Mouse (Mus musculus): ENCODE results near the gene Zmym1. TPM values are rescaled to one million over a fixed set of nuclear protein-coding genes. Genes with fewer than 3 reads are reported as not detected.

The Zmym1 gene
- total and polyA plus RNA-seq, 3 experiments, result 13.2 to 17.6 TPM; not detected in 1

- no peak overlapping the region for H3K4me3 ChIP-seq (ENCODE audit: control insufficient read depth in 1 of 2, insufficient read depth in 1 of 2, low read depth in 2 of 2, low read length in 2 of 2)
- no peak for DNase-seq (ENCODE audit: low read depth, low spot score)
- H3K9ac ChIP-seq (ENCODE audit: control insufficient read depth, low read depth, low read length, poor library complexity, severe bottlenecking), result no peak overlapping the region
- H3K79me2 ChIP-seq (ENCODE audit: control insufficient read depth, insufficient read depth, low read length, poor library complexity), result peaks cover 3% of the 10 kb centered on the region; the same call in 1 of the 2 replicates
- no peak overlapping the region for H3K27ac ChIP-seq (ENCODE audit: control insufficient read depth, low read depth, low read length)
- H3K4me1 ChIP-seq (ENCODE audit: control insufficient read depth in 1 of 2, insufficient read depth in 2 of 2, low read length in 2 of 2), result no peaks in the 10 kb centered on the region
- H3K27me3 ChIP-seq (ENCODE audit: control insufficient read depth in 1 of 2, insufficient read depth in 2 of 2, low read length in 2 of 2), result no peaks in the 10 kb centered on the region
- no peaks in the 10 kb centered on the region for H3K9me3 ChIP-seq (replicated peaks; ENCODE audit: insufficient read depth, low read length)
- TF ChIP-seq POLR2AphosphoS2 (IDR thresholded peaks at IDR 0.05; ENCODE audit: low read length) (peak; percentile 7; the same call in 1 of the 2 replicates), CTCF (IDR thresholded peaks at IDR 0.05 in 2 of 3, conservative IDR thresholded peaks at IDR 0.05 in 1 of 3; ENCODE audit: control insufficient read depth in 1 of 3, insufficient read depth in 1 of 3, low read depth in 2 of 3, low read length in 3 of 3, poor library complexity in 1 of 3, severe bottlenecking in 1 of 3) (no peak), NELFE (IDR thresholded peaks at IDR 0.05; ENCODE audit: low read depth, low read length) (0 out of 2 replicates have a peak, but pooled peaks have one; percentile 15)
- H3K36me3 ChIP-seq (ENCODE audit: control insufficient read depth in 1 of 2, insufficient read depth in 2 of 2, low read length in 2 of 2), result peaks cover 4 to 29% of the 10 kb centered on the region in 2 experiments
Observed at GRCm38 (mm10) chr4:127038828-127039349, 22.1 kb downstream of the Zmym1 start.

DNA sequence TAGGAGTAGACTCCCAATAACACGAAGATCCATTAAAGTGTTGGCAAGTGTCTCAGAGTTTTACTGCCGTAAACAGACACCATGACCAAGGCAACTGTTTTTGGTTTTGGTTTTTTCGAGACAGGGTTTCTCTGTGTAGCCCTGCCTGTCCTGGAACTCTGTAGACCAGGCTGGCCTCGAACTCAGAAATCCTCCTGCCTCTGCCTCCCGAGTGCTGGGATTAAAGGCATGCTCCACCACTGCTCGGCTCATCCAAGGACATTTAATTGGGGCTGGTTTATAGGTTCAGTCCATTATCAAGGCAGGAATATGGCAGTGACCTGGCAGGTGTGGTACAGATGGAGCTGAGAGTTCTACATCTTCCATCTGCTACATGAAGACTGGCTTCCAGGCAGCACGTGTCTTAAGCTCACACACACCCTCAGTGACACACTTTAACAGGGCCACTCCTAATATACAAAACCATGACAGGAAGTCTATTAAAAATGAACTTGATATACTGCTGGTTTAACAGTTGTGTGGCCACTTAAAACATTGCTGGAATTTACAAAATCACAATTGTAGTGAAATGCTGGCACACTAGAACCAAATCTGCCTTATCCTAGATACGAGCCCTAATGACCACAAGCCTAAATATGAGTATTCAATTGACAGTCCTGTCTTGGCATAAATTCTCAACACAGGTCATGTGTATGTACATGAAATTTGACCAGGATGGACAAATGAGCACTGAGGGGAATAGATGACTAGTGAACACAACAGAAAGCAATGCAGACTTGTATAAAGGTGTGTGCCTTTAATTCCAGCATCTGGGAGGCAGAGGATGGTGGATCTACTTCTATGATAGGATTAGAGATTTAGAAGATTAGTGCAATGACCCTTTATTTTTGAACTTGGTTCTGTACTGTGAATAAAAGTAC lies 22.8 kb downstream of the Zmym1 start:
- H3K9me3 ChIP-seq (replicated peaks; ENCODE audit: insufficient read depth, low read length), result no peaks in the 10 kb centered on the region
- H3K4me1 ChIP-seq (ENCODE audit: control insufficient read depth in 1 of 2, insufficient read depth in 2 of 2, low read length in 2 of 2), result no peaks in the 10 kb centered on the region

DNA sequence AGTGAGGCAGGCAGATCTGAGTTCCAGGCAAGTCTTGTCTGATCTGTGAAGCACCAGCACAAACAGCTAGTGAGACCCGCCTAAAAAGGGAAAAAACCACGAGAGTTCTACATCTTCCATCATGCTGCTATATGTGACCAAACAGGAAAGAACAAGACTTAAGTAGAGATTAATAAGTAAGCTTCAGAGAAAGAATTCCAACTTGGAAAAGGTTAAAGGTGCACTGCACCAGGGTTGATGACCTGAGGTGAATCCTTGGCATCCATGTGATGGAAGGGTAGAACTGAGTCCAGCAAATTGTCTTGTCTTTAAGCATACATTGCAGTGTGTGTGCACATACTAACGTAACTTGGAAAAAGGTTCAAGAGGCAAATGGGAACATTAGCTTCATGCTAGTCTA lies 23.8 kb downstream of the Zmym1 start:
- TF ChIP-seq KAT2A (conservative IDR thresholded peaks at IDR 0.05; ENCODE audit: low read depth, low read length) (no peak), POLR2A (IDR thresholded peaks at IDR 0.05; ENCODE audit: control insufficient read depth in 1 of 2, insufficient read depth in 1 of 2, low read depth in 1 of 2, low read length in 2 of 2, poor library complexity in 1 of 2) (no peak; a peak in 1 of 4 replicates), ZKSCAN1 (IDR thresholded peaks at IDR 0.05; ENCODE audit: low read depth, low read length) (no peak), GATA1 (IDR thresholded peaks at IDR 0.05; ENCODE audit: low read depth, low read length) (no peak), HCFC1 (IDR thresholded peaks at IDR 0.05; ENCODE audit: low read depth, low read length) (no peak), CHD1 (IDR thresholded peaks at IDR 0.05; ENCODE audit: low read depth, low read length) (no peak), TBP (IDR thresholded peaks at IDR 0.05; ENCODE audit: low read depth, low read length) (no peak), UBTF (IDR thresholded peaks at IDR 0.05; ENCODE audit: borderline replicate concordance, insufficient read depth, low read depth, low read length) (no peak), TAL1 (IDR thresholded peaks at IDR 0.05; ENCODE audit: low read length) (no peak), SMC3 (IDR thresholded peaks at IDR 0.05; ENCODE audit: low read depth, low read length) (no peak), MYB (IDR thresholded peaks at IDR 0.05; ENCODE audit: low read depth, low read length) (no peak), POLR2AphosphoS2 (IDR thresholded peaks at IDR 0.05; ENCODE audit: low read length) (no peak; the same call in none of the 2 replicates), RCOR1 (IDR thresholded peaks at IDR 0.05; ENCODE audit: low read depth, low read length) (no peak), ZNF384 (IDR thresholded peaks at IDR 0.05; ENCODE audit: low read depth, low read length) (no peak), MEF2A (IDR thresholded peaks at IDR 0.05; ENCODE audit: extremely low read depth, insufficient replicate concordance, low read depth, low read length, poor library complexity, severe bottlenecking) (no peak), ELF1 (IDR thresholded peaks at IDR 0.05; ENCODE audit: low read depth, low read length) (no peak), MAX (IDR thresholded peaks at IDR 0.05; ENCODE audit: low read length) (no peak)
- Histone ChIP-seq H3K27me3 (ENCODE audit: control insufficient read depth in 1 of 2, insufficient read depth in 2 of 2, low read length in 2 of 2) (no peaks in the 10 kb centered on the region), H3K36me3 (ENCODE audit: control insufficient read depth in 1 of 2, insufficient read depth in 2 of 2, low read length in 2 of 2) (peaks cover 11 to 41% of the 10 kb centered on the region in 2 experiments), H3K9me3 (replicated peaks; ENCODE audit: insufficient read depth, low read length) (no peaks in the 10 kb centered on the region), H3K4me1 (ENCODE audit: control insufficient read depth in 1 of 2, insufficient read depth in 2 of 2, low read length in 2 of 2) (no peaks in the 10 kb centered on the region), H3K27ac (ENCODE audit: control insufficient read depth, low read depth, low read length) (no peak overlapping the region), H3K9ac (ENCODE audit: control insufficient read depth, low read depth, low read length, poor library complexity, severe bottlenecking) (no peak overlapping the region), H3K4me3 (ENCODE audit: control insufficient read depth in 1 of 2, insufficient read depth in 1 of 2, low read depth in 2 of 2, low read length in 2 of 2) (no peak overlapping the region), H3K79me2 (ENCODE audit: control insufficient read depth, insufficient read depth, low read length, poor library complexity) (peaks cover 5% of the 10 kb centered on the region; the same call in 1 of the 2 replicates)
- DNase-seq (ENCODE audit: low read depth, low spot score), result no peak

More for the DNA sequence above, 22.8 kb downstream of the Zmym1 start:
- Histone ChIP-seq H3K36me3 (ENCODE audit: control insufficient read depth in 1 of 2, insufficient read depth in 2 of 2, low read length in 2 of 2) (peaks cover 8 to 33% of the 10 kb centered on the region in 2 experiments), H3K9ac (ENCODE audit: control insufficient read depth, low read depth, low read length, poor library complexity, severe bottlenecking) (no peak overlapping the region), H3K27me3 (ENCODE audit: control insufficient read depth in 1 of 2, insufficient read depth in 2 of 2, low read length in 2 of 2) (no peaks in the 10 kb centered on the region), H3K79me2 (ENCODE audit: control insufficient read depth, insufficient read depth, low read length, poor library complexity) (peaks cover 5% of the 10 kb centered on the region; the same call in 1 of the 2 replicates), H3K27ac (ENCODE audit: control insufficient read depth, low read depth, low read length) (no peak overlapping the region), H3K4me3 (ENCODE audit: control insufficient read depth in 1 of 2, insufficient read depth in 1 of 2, low read depth in 2 of 2, low read length in 2 of 2) (no peak overlapping the region)
- TF ChIP-seq POLR2AphosphoS5 (IDR thresholded peaks at IDR 0.05; ENCODE audit: borderline replicate concordance, low read depth, low read length), result peak; percentile 33; the same call in 1 of the 2 replicates
- TF ChIP-seq BHLHE40 (IDR thresholded peaks at IDR 0.05; ENCODE audit: borderline replicate concordance, low read depth, low read length), result 0 out of 2 replicates have a peak, but pooled peaks have one; percentile 18
- TF ChIP-seq POLR2AphosphoS2 (IDR thresholded peaks at IDR 0.05; ENCODE audit: low read length), result peak; percentile 96
- TF ChIP-seq ZMIZ1 (IDR thresholded peaks at IDR 0.05; ENCODE audit: low read depth, low read length), result peak; percentile 65; the same call in 1 of the 2 replicates
- 0 out of 2 replicates have a peak, but pooled peaks have one; percentile 8 for TF ChIP-seq SMC3 (IDR thresholded peaks at IDR 0.05; ENCODE audit: low read depth, low read length)
- no peak for TF ChIP-seq ZKSCAN1 (IDR thresholded peaks at IDR 0.05; ENCODE audit: low read depth, low read length)
- no peak; the same call in 1 of the 2 replicates for TF ChIP-seq NELFE (IDR thresholded peaks at IDR 0.05; ENCODE audit: low read depth, low read length)
- TF ChIP-seq POLR2A (IDR thresholded peaks at IDR 0.05; ENCODE audit: control insufficient read depth in 1 of 2, insufficient read depth in 1 of 2, low read depth in 1 of 2, low read length in 2 of 2, poor library complexity in 1 of 2), result peak in 1 of 2 experiments; percentile 48; a peak in 2 of 4 replicates
- peak; percentile 50 for DNase-seq (ENCODE audit: low read depth, low spot score)

Data from MEL (cell line).